Mouse (Mus musculus) limb, embryonic 15.5 days (tissue): ENCODE data around the gene Nacc1. TPM values are rescaled to one million over a fixed set of nuclear protein-coding genes. Genes with fewer than 3 reads are reported as not detected.

ENCODE experiments used
- ATAC-seq: fragments of 200-750 bp; cut with Nextera tagmentation; 2 replicates; pipeline ENCODE4 v1.8.0; 2017; ENCODE audit warnings: low read depth, moderate TSS enrichment; ENCODE audit not compliant: insufficient number of reproducible peaks, low FRiP score, low TSS enrichment
- H3K27ac ChIP-seq: fragments of 300-500 bp; sonication (generic); 2 replicates; pipeline ENCODE4 v1.5.1; 2015; ENCODE audit warnings: moderate library complexity, mild to moderate bottlenecking, inconsistent platforms
- H3K27me3 ChIP-seq: fragments of 300-500 bp; sonication (generic); 2 replicates; pipeline ENCODE4 v1.6.1; 2015; ENCODE audit warnings: inconsistent platforms
- H3K36me3 ChIP-seq: fragments of 300-500 bp; sonication (generic); 2 replicates; pipeline ENCODE4 v1.6.1; 2015; ENCODE audit warnings: inconsistent platforms
- H3K4me1 ChIP-seq: fragments of 300-500 bp; sonication (generic); 2 replicates; pipeline ENCODE4 v1.6.1; 2015; ENCODE audit warnings: inconsistent platforms
- H3K4me2 ChIP-seq: fragments of 300-500 bp; sonication (generic); 2 replicates; pipeline ENCODE4 v1.6.1; 2015; ENCODE audit warnings: mild to moderate bottlenecking, inconsistent platforms
- H3K4me3 ChIP-seq: fragments of 300-500 bp; sonication (generic); 2 replicates; pipeline ENCODE4 v1.5.1; 2015; ENCODE audit warnings: mild to moderate bottlenecking, inconsistent platforms
- H3K9ac ChIP-seq: fragments of 300-500 bp; sonication (generic); 2 replicates; pipeline ENCODE4 v1.6.1; 2015; ENCODE audit warnings: inconsistent platforms
- H3K9me3 ChIP-seq: fragments of 300-500 bp; sonication (generic); 2 replicates; pipeline ENCODE4 v1.6.1; 2016; ENCODE audit warnings: inconsistent platforms
- WGBS: fragments of 180-500 bp; shearing (Covaris S2); methylation state at CpG from one replicate; pipeline ENCODE4 v1.1.7; 2015; 5-methylcytosine and 5-hydroxymethylcytosine counted together
- polyA plus RNA-seq: library from polyadenylated mRNA; unstranded; fragments of >200 nt; fragmentation: Nextera tagmentation; extraction: Ambion mirVana; gene quantifications from 2 replicates; pipeline ENCODE4 v1.2.1, GENCODE M21; 2015

The Nacc1 gene
- polyA plus RNA-seq, 1 experiment from 2014 or later: 13.8 TPM

DNA sequence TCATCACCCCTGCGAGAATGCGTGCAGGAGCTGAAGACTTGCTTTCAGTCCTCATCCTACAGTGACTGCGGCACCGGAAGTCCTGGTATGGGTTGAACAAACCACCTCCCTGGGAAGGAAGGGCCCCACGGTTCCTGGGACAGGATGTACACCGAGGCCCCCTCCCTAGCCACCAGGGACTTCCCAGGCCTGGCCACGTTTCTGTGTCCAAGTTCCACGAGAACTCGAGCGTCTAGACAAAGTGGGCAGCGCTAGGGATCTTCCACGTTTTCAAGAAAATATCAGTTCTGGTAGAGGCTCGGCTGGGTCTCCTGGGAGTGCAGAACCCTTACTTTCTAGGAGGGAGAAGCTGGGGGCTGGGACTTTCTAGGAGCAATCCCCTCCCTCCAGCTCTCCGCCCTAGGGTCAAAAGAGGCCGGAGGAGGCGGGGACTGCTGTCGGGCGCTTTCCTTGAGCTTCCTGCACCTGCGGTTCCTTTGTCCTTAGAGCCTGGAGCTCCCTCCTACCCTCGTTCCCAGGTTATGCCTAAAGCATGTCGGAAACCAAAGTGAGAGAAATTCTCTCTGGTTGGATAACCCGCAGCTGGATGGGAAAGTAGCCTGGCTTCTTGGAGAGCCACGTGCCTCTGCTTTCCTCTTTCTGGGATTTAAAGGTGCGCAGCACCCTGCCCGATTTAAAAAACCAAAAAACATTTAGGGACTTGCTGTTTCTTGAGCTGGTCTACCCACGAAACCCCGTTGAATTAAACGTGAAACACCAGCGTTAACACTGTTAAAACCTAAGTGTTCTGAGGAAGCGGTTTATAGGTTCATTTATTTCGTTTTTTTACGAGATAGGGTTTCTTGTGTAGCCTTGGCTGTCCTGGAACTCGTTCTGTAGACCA lies 27.5 kb downstream of the Nacc1 start:
- Histone ChIP-seq H3K4me2 (peak overlapping the region; percentile 72), H3K9me3 (no peaks in the 10 kb centered on the region), H3K4me3 (peak overlapping the region; percentile 88), H3K27ac (peak overlapping the region; percentile 96), H3K4me1 (peaks cover 56% of the 10 kb centered on the region), H3K27me3 (no peaks in the 10 kb centered on the region), H3K9ac (peak overlapping the region; percentile 87), H3K36me3 (no peaks in the 10 kb centered on the region)
- 3% methylated on average over 33 of the region's 33 CpGs for WGBS
- no peak for ATAC-seq

GRCm38 (mm10) chr8:84658951-84659350 lies 28.7 kb downstream of the Nacc1 start:
- peaks cover 63% of the 10 kb centered on the region for H3K4me1 ChIP-seq

DNA sequence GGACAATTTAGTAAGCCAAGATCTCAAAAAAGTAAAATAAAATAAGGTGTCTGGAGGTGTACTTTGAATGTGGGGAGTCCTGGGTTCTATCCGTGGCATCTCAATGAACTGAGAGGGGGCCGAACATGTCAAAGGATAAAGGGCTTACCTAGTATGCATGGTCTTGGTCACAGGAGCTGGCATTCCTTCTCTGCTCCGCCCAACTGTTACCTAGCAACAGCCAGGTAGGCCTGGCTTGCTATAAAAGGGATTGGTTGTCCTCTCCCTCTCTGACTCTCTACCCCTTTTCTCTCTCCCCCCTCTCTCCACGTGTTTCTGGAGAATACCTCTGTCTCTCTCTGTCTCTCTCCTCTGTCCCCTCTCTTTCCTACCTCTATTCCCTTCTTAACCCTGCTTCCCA lies 30.0 kb downstream of the Nacc1 start:
- ATAC-seq: no peak
- Histone ChIP-seq H3K4me2 (no peak overlapping the region), H3K9ac (no peak overlapping the region), H3K4me1 (peaks cover 60% of the 10 kb centered on the region), H3K4me3 (no peak overlapping the region), H3K9me3 (no peaks in the 10 kb centered on the region), H3K27me3 (no peaks in the 10 kb centered on the region), H3K36me3 (no peaks in the 10 kb centered on the region), H3K27ac (peak overlapping the region; percentile 96)
- WGBS: 30% methylated on average over 4 of the region's 4 CpGs

More at GRCm38 (mm10) chr8:84658951-84659350, 28.7 kb downstream of the Nacc1 start:
- H3K9ac ChIP-seq: no peak overlapping the region
- ATAC-seq: no peak
- WGBS: 76% methylated on average over 1 of the region's 1 CpGs
- H3K36me3 ChIP-seq: no peaks in the 10 kb centered on the region
- no peak overlapping the region for H3K4me3 ChIP-seq
- H3K27ac ChIP-seq: 0 out of 2 replicates have a peak overlapping the region, but pooled peaks have one; percentile 96
- no peaks in the 10 kb centered on the region for H3K9me3 ChIP-seq
- no peaks in the 10 kb centered on the region for H3K27me3 ChIP-seq
- no peak overlapping the region for H3K4me2 ChIP-seq

- Histone ChIP-seq H3K4me1 (peaks cover 60% of the 10 kb centered on the region), H3K4me3 (peak overlapping the region; percentile 32), H3K36me3 (no peaks in the 10 kb centered on the region), H3K27ac (peak overlapping the region; percentile 96), H3K4me2 (peak overlapping the region; percentile 63), H3K9ac (no peak overlapping the region), H3K9me3 (no peaks in the 10 kb centered on the region), H3K27me3 (no peaks in the 10 kb centered on the region)
- no peak for ATAC-seq
Measured at GRCm38 (mm10) chr8:84657203-84657602, 30.5 kb downstream of the Nacc1 start.

GRCm38 (mm10) chr8:84656641-84657126 lies 31.0 kb downstream of the Nacc1 start:
- WGBS: under 1% methylated on average over 23 of the region's 23 CpGs
- peak overlapping the region; percentile 63 for H3K4me2 ChIP-seq
- H3K9me3 ChIP-seq: no peaks in the 10 kb centered on the region
- peak; percentile 75 for ATAC-seq
- no peaks in the 10 kb centered on the region for H3K27me3 ChIP-seq
- peak overlapping the region; percentile 32 for H3K4me3 ChIP-seq
- peak overlapping the region; percentile 27; the same call in 1 of the 2 replicates for H3K9ac ChIP-seq
- peaks cover 60% of the 10 kb centered on the region for H3K4me1 ChIP-seq
- peak overlapping the region; percentile 96 for H3K27ac ChIP-seq
- no peaks in the 10 kb centered on the region for H3K36me3 ChIP-seq

DNA sequence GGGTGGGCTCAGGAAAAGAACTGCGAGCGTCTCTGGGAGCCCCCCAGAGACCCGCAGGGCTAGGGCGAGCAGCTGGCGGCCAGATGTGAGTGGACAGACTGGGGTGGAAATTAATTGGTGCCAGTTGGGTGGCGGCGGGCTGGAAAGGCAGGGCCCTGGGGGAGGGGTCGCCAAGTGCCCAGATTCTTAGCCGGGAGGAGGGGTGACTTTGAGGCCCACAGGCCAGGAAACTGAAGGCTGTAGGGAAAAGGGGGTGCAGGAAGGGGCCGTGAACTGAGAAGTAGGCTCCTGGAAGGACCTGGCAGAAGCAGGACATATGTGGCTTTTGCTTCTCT lies 31.5 kb downstream of the Nacc1 start:
- Histone ChIP-seq H3K9me3 (no peaks in the 10 kb centered on the region), H3K27me3 (no peaks in the 10 kb centered on the region), H3K4me3 (peak overlapping the region; percentile 32), H3K4me2 (peak overlapping the region; percentile 63), H3K9ac (peak overlapping the region; percentile 27; the same call in 1 of the 2 replicates), H3K36me3 (no peaks in the 10 kb centered on the region), H3K4me1 (peaks cover 60% of the 10 kb centered on the region), H3K27ac (peak overlapping the region; percentile 96)
- 1% methylated on average over 10 of the region's 10 CpGs for WGBS
- ATAC-seq: peak; percentile 20; the same call in 1 of the 2 replicates

DNA sequence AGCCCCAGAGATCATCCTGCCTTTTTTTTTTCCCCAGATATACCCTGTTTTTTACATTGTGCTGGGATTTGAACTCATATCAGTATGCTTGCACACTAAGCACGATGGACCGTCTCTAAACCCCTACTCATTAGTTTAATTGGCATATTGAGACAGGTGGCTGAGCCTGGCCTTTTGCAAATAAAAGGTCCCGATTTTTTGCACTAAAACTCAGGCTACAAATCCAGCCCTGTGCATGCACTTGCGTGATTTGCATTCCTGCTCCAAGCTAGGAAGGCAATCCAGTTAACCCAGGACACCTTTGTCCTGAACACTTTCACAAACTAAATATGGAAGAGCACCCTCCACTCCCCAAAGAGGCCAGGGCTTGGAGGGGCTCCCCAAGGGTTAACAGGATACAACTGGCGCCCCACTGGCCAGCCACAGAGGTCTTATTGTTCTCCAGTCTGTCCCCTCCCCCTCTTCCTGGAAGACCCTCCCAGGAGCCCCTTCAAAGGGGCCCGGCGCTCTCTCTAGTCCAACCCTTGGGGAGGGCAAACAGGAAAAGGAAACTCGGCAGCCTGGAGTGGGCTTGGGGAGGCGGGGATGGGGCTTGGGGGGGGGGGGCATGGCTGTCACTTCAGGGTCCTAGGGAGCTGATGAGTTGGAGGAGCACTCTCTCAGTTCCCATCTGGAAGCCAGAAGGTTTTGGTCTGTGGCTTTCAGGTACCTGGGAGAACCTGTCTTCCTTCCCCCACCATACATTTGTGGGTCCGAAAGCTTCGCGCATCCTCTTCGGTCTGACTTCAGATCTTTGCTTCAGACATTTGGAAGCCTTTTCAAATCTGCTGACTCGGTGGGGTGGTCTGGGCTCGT lies 32.1 kb downstream of the Nacc1 start:
- ATAC-seq: peak; percentile 37; the same call in 1 of the 2 replicates
- no peaks in the 10 kb centered on the region for H3K36me3 ChIP-seq
- 0 out of 2 replicates have a peak overlapping the region, but pooled peaks have one; percentile 26 for H3K9ac ChIP-seq
- peak overlapping the region; percentile 96 for H3K27ac ChIP-seq
- no peaks in the 10 kb centered on the region for H3K9me3 ChIP-seq
- H3K27me3 ChIP-seq: no peaks in the 10 kb centered on the region
- H3K4me2 ChIP-seq: peak overlapping the region; percentile 63
- H3K4me3 ChIP-seq: peak overlapping the region; percentile 32
- 2% methylated on average over 14 of the region's 15 CpGs for WGBS
- peaks cover 55% of the 10 kb centered on the region for H3K4me1 ChIP-seq

- H3K4me3 ChIP-seq: 0 out of 2 replicates have a peak overlapping the region, but pooled peaks have one; percentile 32
- H3K36me3 ChIP-seq: no peaks in the 10 kb centered on the region
- no peak overlapping the region for H3K4me2 ChIP-seq
- peaks cover 50% of the 10 kb centered on the region for H3K4me1 ChIP-seq
- H3K9me3 ChIP-seq: no peaks in the 10 kb centered on the region
- H3K27me3 ChIP-seq: no peaks in the 10 kb centered on the region
- peak overlapping the region; percentile 96 for H3K27ac ChIP-seq
- no peak for ATAC-seq
- 34% methylated on average over 4 of the region's 4 CpGs for WGBS
- no peak overlapping the region for H3K9ac ChIP-seq
Measured at GRCm38 (mm10) chr8:84654597-84654996, 33.1 kb downstream of the Nacc1 start.

DNA sequence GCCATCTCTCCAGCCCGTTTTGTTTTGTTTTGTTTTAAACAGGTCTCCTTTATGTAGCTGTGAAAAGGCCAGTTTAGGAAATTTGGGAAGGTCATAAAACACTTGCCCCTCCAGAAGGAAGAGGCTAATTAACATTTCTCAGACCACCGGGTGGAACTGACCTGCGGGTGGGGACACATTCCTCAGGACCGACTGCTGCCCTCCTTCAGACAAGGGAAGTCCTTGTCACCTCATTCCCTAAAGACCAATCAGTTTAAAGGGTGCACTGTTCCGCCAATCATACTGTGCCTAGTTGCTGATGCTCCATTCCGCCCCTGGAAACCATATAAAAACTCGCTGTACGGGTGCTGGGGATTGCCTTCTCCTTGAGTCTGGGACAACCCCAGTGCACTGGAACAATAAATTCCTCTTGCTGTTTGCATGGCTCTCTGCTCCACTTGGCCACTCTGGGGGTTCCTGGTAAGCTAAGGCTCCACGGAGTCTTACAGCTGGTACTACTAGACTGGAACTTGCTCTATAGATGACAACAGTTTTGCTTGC lies 34.5 kb downstream of the Nacc1 start:
- H3K4me2 ChIP-seq: 0 out of 2 replicates have a peak overlapping the region, but pooled peaks have one; percentile 14
- peaks cover 47% of the 10 kb centered on the region for H3K4me1 ChIP-seq
- H3K4me3 ChIP-seq: peak overlapping the region; percentile 4; the same call in 1 of the 2 replicates
- H3K9me3 ChIP-seq: no peaks in the 10 kb centered on the region
- H3K27me3 ChIP-seq: no peaks in the 10 kb centered on the region
- no peak overlapping the region for H3K9ac ChIP-seq
- ATAC-seq: no peak
- 28% methylated on average over 9 of the region's 9 CpGs for WGBS
- H3K27ac ChIP-seq: peak overlapping the region; percentile 76
- H3K36me3 ChIP-seq: no peaks in the 10 kb centered on the region

DNA sequence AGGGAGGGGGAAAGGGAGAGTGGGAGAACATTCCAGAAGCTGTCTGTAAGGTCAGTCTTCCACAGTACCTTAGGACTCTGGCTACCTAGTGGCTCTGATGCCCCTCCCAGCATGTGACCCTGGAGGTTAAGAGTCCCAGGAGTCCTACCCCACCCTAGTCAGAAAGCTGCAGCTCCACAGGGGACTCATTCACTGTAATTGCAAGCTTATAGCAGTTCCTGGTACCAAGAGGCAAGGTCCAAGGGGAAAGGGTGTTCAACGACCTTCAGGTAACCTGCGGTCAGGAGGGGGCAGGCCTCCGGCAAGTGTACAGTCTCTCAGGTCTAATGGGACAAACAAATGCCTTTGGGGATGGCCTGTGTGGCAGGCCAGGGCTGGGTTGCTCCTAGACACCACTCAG lies 37.4 kb downstream of the Nacc1 start:
- Histone ChIP-seq H3K27ac (peak overlapping the region; percentile 70), H3K27me3 (no peaks in the 10 kb centered on the region), H3K36me3 (no peaks in the 10 kb centered on the region), H3K4me2 (no peak overlapping the region), H3K9me3 (no peaks in the 10 kb centered on the region), H3K4me3 (no peak overlapping the region), H3K9ac (no peak overlapping the region), H3K4me1 (peaks cover 25% of the 10 kb centered on the region)
- WGBS: 51% methylated on average over 3 of the region's 3 CpGs
- no peak for ATAC-seq

DNA sequence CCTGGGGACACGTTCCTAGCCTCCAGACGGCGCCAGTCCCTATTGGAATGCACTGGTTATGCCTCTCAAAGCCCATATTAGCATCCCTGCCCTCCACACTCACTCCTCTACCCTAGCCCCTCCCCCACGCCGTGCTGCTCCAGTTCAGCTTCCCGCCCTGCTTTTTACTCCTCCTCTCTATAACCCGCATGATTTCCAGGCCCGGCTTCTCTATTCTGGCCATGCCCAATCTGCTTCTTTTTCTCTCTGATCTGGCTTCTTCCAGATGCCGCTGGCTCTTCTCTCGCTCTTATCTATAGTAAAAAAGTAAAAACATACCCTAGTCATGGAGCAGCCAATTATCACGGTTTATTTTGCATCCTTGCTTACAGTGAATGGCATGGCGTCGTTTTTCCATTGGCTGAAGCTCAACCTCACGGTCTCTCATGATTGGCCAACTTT lies 40.2 kb downstream of the Nacc1 start:
- Histone ChIP-seq H3K36me3 (no peaks in the 10 kb centered on the region), H3K4me2 (peak overlapping the region; percentile 38), H3K27ac (peak overlapping the region; percentile 33), H3K27me3 (no peaks in the 10 kb centered on the region), H3K9ac (no peak overlapping the region), H3K4me3 (peak overlapping the region; percentile 12), H3K9me3 (no peaks in the 10 kb centered on the region), H3K4me1 (peaks cover 12% of the 10 kb centered on the region)
- WGBS: 2% methylated on average over 14 of the region's 14 CpGs
- ATAC-seq: no peak
